Mouse (Mus musculus) midbrain, embryonic 16.5 days (tissue): ENCODE data around the gene Npy. TPM values are rescaled to one million over a fixed set of nuclear protein-coding genes. Genes with fewer than 3 reads are reported as not detected.

Experiments used
- ATAC-seq: fragments of 200-750 bp; cut with Nextera tagmentation; 2 replicates; pipeline ENCODE4 v1.8.0; 2017; ENCODE audit warnings: moderate TSS enrichment
- H3K27ac ChIP-seq: fragments of 300-500 bp; sonication (generic); 2 replicates; pipeline ENCODE4 v1.5.1; 2014; ENCODE audit warnings: mild to moderate bottlenecking, low read length, mixed read lengths
- H3K27me3 ChIP-seq: fragments of 300-500 bp; sonication (generic); 2 replicates; pipeline ENCODE4 v1.6.1; 2014; ENCODE audit warnings: low read depth, low read length, mixed read lengths; ENCODE audit not compliant: control insufficient read depth, insufficient read depth
- H3K36me3 ChIP-seq: fragments of 300-500 bp; sonication (generic); 2 replicates; pipeline ENCODE4 v1.6.1; 2014; ENCODE audit warnings: mild to moderate bottlenecking, low read length, moderate library complexity, mixed read lengths; ENCODE audit not compliant: control insufficient read depth, insufficient read depth
- H3K4me1 ChIP-seq: fragments of 300-500 bp; sonication (generic); 2 replicates; pipeline ENCODE4 v1.6.1; 2014; ENCODE audit warnings: mild to moderate bottlenecking, low read length, mixed read lengths; ENCODE audit not compliant: control insufficient read depth, insufficient read depth
- H3K4me2 ChIP-seq: fragments of 300-500 bp; sonication (generic); 2 replicates; pipeline ENCODE4 v1.6.1; 2014; ENCODE audit warnings: mild to moderate bottlenecking, low read length, mixed read lengths
- H3K4me3 ChIP-seq: fragments of 300-500 bp; sonication (generic); 2 replicates; pipeline ENCODE4 v1.5.1; 2014; ENCODE audit warnings: low read depth, mild to moderate bottlenecking, low read length, moderate library complexity, mixed read lengths
- H3K9ac ChIP-seq: fragments of 300-500 bp; sonication (generic); 2 replicates; pipeline ENCODE4 v1.6.1; 2014; ENCODE audit warnings: low read depth, low read length, mixed read lengths
- H3K9me3 ChIP-seq: fragments of 300-500 bp; sonication (generic); replicated peaks from 2 replicates; pipeline ENCODE4 v1.6.1; 2014; ENCODE audit warnings: mild to moderate bottlenecking, low read length, mixed read lengths; ENCODE audit not compliant: control insufficient read depth, poor library complexity, severe bottlenecking
- WGBS: fragments of 180-500 bp; shearing (Covaris S2); extraction: QIAGEN DNeasy Blood & Tissue Kit; methylation state at CpG from one replicate; pipeline ENCODE4 v1.1.7; 2014; 5-methylcytosine and 5-hydroxymethylcytosine counted together
- polyA plus RNA-seq: library from polyadenylated mRNA; unstranded; fragments of >200 nt; fragmentation: Nextera tagmentation; extraction: Ambion mirVana; gene quantifications from 2 replicates; pipeline ENCODE4 v1.2.1, GENCODE M21; 2015

The Npy gene
- polyA plus RNA-seq, 1 experiment from 2014 or later: 98.2 TPM

GRCm38 (mm10) chr6:49804105-49804504 lies 18.4 kb upstream of the Npy start:
- H3K9ac ChIP-seq: no peak overlapping the region
- no peak for ATAC-seq
- no peaks in the 10 kb centered on the region for H3K36me3 ChIP-seq
- no peaks in the 10 kb centered on the region for H3K9me3 ChIP-seq
- no peak overlapping the region for H3K4me2 ChIP-seq
- WGBS: 35% methylated on average over 8 of the region's 8 CpGs
- H3K27ac ChIP-seq: no peak overlapping the region
- H3K4me1 ChIP-seq: no peaks in the 10 kb centered on the region
- H3K27me3 ChIP-seq: no peaks in the 10 kb centered on the region; the same call in 1 of the 2 replicates
- no peak overlapping the region for H3K4me3 ChIP-seq

- Histone ChIP-seq H3K9ac (no peak overlapping the region; the same call in 1 of the 2 replicates), H3K36me3 (no peaks in the 10 kb centered on the region), H3K27me3 (no peaks in the 10 kb centered on the region; the same call in 1 of the 2 replicates), H3K9me3 (no peaks in the 10 kb centered on the region), H3K4me2 (peak overlapping the region; percentile 45), H3K4me3 (peak overlapping the region; percentile 16; the same call in 1 of the 2 replicates), H3K4me1 (no peaks in the 10 kb centered on the region), H3K27ac (no peak overlapping the region)
- 21% methylated on average over 13 of the region's 13 CpGs for WGBS
- no peak for ATAC-seq
Measured at GRCm38 (mm10) chr6:49808076-49808475, 14.4 kb upstream of the Npy start.

- Histone ChIP-seq H3K27ac (no peak overlapping the region), H3K4me1 (peaks cover 3% of the 10 kb centered on the region; the same call in 1 of the 2 replicates), H3K36me3 (no peaks in the 10 kb centered on the region), H3K9me3 (no peaks in the 10 kb centered on the region), H3K4me2 (no peak overlapping the region), H3K4me3 (no peak overlapping the region), H3K9ac (no peak overlapping the region), H3K27me3 (peaks cover 9% of the 10 kb centered on the region)
- ATAC-seq: no peak
- WGBS: 89% methylated on average over 5 of the region's 5 CpGs
Measured at GRCm38 (mm10) chr6:49817183-49817582, 5.3 kb upstream of the Npy start.

- WGBS: 73% methylated on average over 6 of the region's 6 CpGs
- H3K4me1 ChIP-seq: peaks cover 7% of the 10 kb centered on the region; the same call in 1 of the 2 replicates
- H3K36me3 ChIP-seq: no peaks in the 10 kb centered on the region
- H3K27ac ChIP-seq: no peak overlapping the region
- no peak for ATAC-seq
- no peaks in the 10 kb centered on the region for H3K9me3 ChIP-seq
- H3K9ac ChIP-seq: no peak overlapping the region
- H3K27me3 ChIP-seq: peaks cover 12% of the 10 kb centered on the region
- no peak overlapping the region for H3K4me3 ChIP-seq
- H3K4me2 ChIP-seq: no peak overlapping the region
Measured at GRCm38 (mm10) chr6:49817625-49818024, 4.9 kb upstream of the Npy start.

- no peaks in the 10 kb centered on the region for H3K36me3 ChIP-seq
- peak overlapping the region; percentile 45 for H3K4me3 ChIP-seq
- peaks cover 26% of the 10 kb centered on the region for H3K27me3 ChIP-seq
- H3K9me3 ChIP-seq: no peaks in the 10 kb centered on the region
- H3K4me1 ChIP-seq: peaks cover 10% of the 10 kb centered on the region; the same call in 1 of the 2 replicates
- H3K4me2 ChIP-seq: peak overlapping the region; percentile 83
- H3K27ac ChIP-seq: no peak overlapping the region
- H3K9ac ChIP-seq: peak overlapping the region; percentile 54
- no peak for ATAC-seq
- 2% methylated on average over 10 of the region's 10 CpGs for WGBS
Measured at GRCm38 (mm10) chr6:49822871-49823230, 341 bp downstream of the Npy start.

- whole genome bisulfite sequencing: 7% methylated on average over 15 of the region's 15 CpGs
- H3K36me3 ChIP-seq: no peaks in the 10 kb centered on the region
- ATAC-seq: no peak
- H3K4me3 ChIP-seq: peak overlapping the region; percentile 45
- H3K27me3 ChIP-seq: peaks cover 26% of the 10 kb centered on the region
- peaks cover 10% of the 10 kb centered on the region; the same call in 1 of the 2 replicates for H3K4me1 ChIP-seq
- no peak overlapping the region for H3K4me2 ChIP-seq
- no peaks in the 10 kb centered on the region for H3K9me3 ChIP-seq
- no peak overlapping the region for H3K27ac ChIP-seq
- H3K9ac ChIP-seq: no peak overlapping the region
Measured at GRCm38 (mm10) chr6:49823371-49823770, 861 bp downstream of the Npy start.

- ATAC-seq: no peak
- H3K27ac ChIP-seq: no peak overlapping the region
- H3K36me3 ChIP-seq: no peaks in the 10 kb centered on the region
- H3K4me1 ChIP-seq: peaks cover 10% of the 10 kb centered on the region; the same call in 1 of the 2 replicates
- H3K9me3 ChIP-seq: no peaks in the 10 kb centered on the region
- no peak overlapping the region for H3K4me2 ChIP-seq
- WGBS: 21% methylated on average over 2 of the region's 2 CpGs
- H3K4me3 ChIP-seq: peak overlapping the region; percentile 13
- H3K27me3 ChIP-seq: peaks cover 26% of the 10 kb centered on the region
- no peak overlapping the region for H3K9ac ChIP-seq
Measured at GRCm38 (mm10) chr6:49823821-49824220, 1.3 kb downstream of the Npy start.

- Histone ChIP-seq H3K4me3 (no peak overlapping the region), H3K36me3 (no peaks in the 10 kb centered on the region), H3K9me3 (no peaks in the 10 kb centered on the region), H3K27me3 (no peaks in the 10 kb centered on the region; the same call in 1 of the 2 replicates), H3K4me1 (no peaks in the 10 kb centered on the region), H3K27ac (no peak overlapping the region), H3K4me2 (no peak overlapping the region), H3K9ac (no peak overlapping the region)
- ATAC-seq: no peak
- WGBS: 82% methylated on average over 2 of the region's 2 CpGs
Measured at GRCm38 (mm10) chr6:49831579-49831978, 9.1 kb downstream of the Npy start.

- Histone ChIP-seq H3K9ac (no peak overlapping the region), H3K9me3 (no peaks in the 10 kb centered on the region; the same call in 1 of the 2 replicates), H3K27me3 (no peaks in the 10 kb centered on the region), H3K4me1 (no peaks in the 10 kb centered on the region), H3K4me2 (no peak overlapping the region), H3K27ac (no peak overlapping the region), H3K36me3 (no peaks in the 10 kb centered on the region), H3K4me3 (no peak overlapping the region)
- ATAC-seq: no peak
- 60% methylated on average over 2 of the region's 2 CpGs for WGBS
Measured at GRCm38 (mm10) chr6:49856830-49857229, 34.3 kb downstream of the Npy start.
